ENCODE assay signal across 10 mouse cellular contexts in genomic region chr2:174492858-174493257, GRCm38 (mm10). TPM values are rescaled to one million over a fixed set of nuclear protein-coding genes. Genes with fewer than 3 reads are reported as not detected.
DNase-seq lines count a peak whose midpoint lies in the region; ATAC-seq and TF ChIP-seq lines count a peak whose summit lies in the region.
"Had no signal": no experiment of that assay in that cellular context is flagged by ENCODE, and none has a peak within 500 bp of the region (broad histone marks: within the 10 kb centered on the region; RNA-seq: fewer than 3 reads in every experiment).

No protein-coding gene starts in this region.

- H3K27ac ChIP-seq in kidney, embryonic 15.5 days = no peak overlapping the region
- no peak overlapping the region for H3K27ac ChIP-seq in CH12.LX (ENCODE audit: insufficient read depth, low read depth)
- no peak overlapping the region for H3K27ac ChIP-seq in intestine, embryonic 15.5 days
- no peak overlapping the region for H3K27ac ChIP-seq in hindbrain, embryonic 16.5 days (ENCODE audit: low read depth, low read length)
- H3K27ac ChIP-seq: embryonic facial prominence, embryonic 15.5 days; limb, embryonic 15.5 days; neural tube, embryonic 13.5 days had no signal

- H3K79me2 ChIP-seq in CH12.LX (replicated peaks; ENCODE audit: control insufficient read depth, extremely low read depth, insufficient read depth, poor library complexity, severe bottlenecking) = no peaks in the 10 kb centered on the region

- ATAC-seq in kidney, embryonic 15.5 days (replicated peaks; ENCODE audit: low FRiP score) = no peak
- ATAC-seq in granulocyte monocyte progenitor cell, adult 5-6 weeks (replicated peaks; ENCODE audit: poor library complexity, severe bottlenecking) = peak; percentile 37; the same call in 1 of the 2 replicates
- peak; percentile 80; the same call in 1 of the 2 replicates for ATAC-seq in neutrophil, adult 5-6 weeks (ENCODE audit: extremely low read depth, insufficient number of reproducible peaks, low FRiP score, poor library complexity, severe bottlenecking)
- ATAC-seq in intestine, embryonic 15.5 days = no peak
- ATAC-seq in hindbrain, embryonic 16.5 days = no peak

- peak; percentile 10 to 31 for DNase-seq in kidney, postnatal 36 days
- DNase-seq in CH12.LX (ENCODE audit: extremely low read depth) = peak; percentile 54

- no peak overlapping the region for H3K4me2 ChIP-seq in kidney, embryonic 15.5 days
- H3K4me2 ChIP-seq in CH12.LX (ENCODE audit: insufficient read depth, low read depth, poor library complexity, severe bottlenecking) = no peak overlapping the region
- H3K4me2 ChIP-seq in intestine, embryonic 15.5 days (replicated peaks) = no peak overlapping the region
- H3K4me2 ChIP-seq in hindbrain, embryonic 16.5 days (ENCODE audit: low read length) = no peak overlapping the region
- H3K4me2 ChIP-seq: embryonic facial prominence, embryonic 15.5 days; limb, embryonic 15.5 days; neural tube, embryonic 13.5 days had no signal

- H3K9me3 ChIP-seq in kidney, embryonic 15.5 days (replicated peaks) = no peaks in the 10 kb centered on the region
- H3K9me3 ChIP-seq in CH12.LX (replicated peaks; ENCODE audit: low read length) = peaks cover 2% of the 10 kb centered on the region
- no peaks in the 10 kb centered on the region for H3K9me3 ChIP-seq in intestine, embryonic 15.5 days
- H3K9me3 ChIP-seq in hindbrain, embryonic 16.5 days (ENCODE audit: control insufficient read depth, low read length) = peaks cover 8% of the 10 kb centered on the region
- H3K9me3 ChIP-seq: embryonic facial prominence, embryonic 15.5 days; limb, embryonic 15.5 days had no signal

- TF ChIP-seq POLR2A in CH12.LX (IDR thresholded peaks at IDR 0.05; ENCODE audit: low read depth, low read length) = no peak

- H3K27me3 ChIP-seq in kidney, embryonic 15.5 days = no peaks in the 10 kb centered on the region
- no peaks in the 10 kb centered on the region for H3K27me3 ChIP-seq in CH12.LX (replicated peaks)
- no peaks in the 10 kb centered on the region for H3K27me3 ChIP-seq in intestine, embryonic 15.5 days (replicated peaks)
- H3K27me3 ChIP-seq in hindbrain, embryonic 16.5 days (replicated peaks; ENCODE audit: control insufficient read depth, insufficient read depth, low read length) = no peaks in the 10 kb centered on the region
- H3K27me3 ChIP-seq: embryonic facial prominence, embryonic 15.5 days; limb, embryonic 15.5 days; neural tube, embryonic 13.5 days had no signal

- no peak overlapping the region for H3K9ac ChIP-seq in kidney, embryonic 15.5 days
- H3K9ac ChIP-seq in CH12.LX (ENCODE audit: insufficient read depth, low read depth) = no peak overlapping the region
- no peak overlapping the region for H3K9ac ChIP-seq in intestine, embryonic 15.5 days
- H3K9ac ChIP-seq in hindbrain, embryonic 16.5 days (ENCODE audit: low read depth, low read length) = no peak overlapping the region
- H3K9ac ChIP-seq: embryonic facial prominence, embryonic 15.5 days; limb, embryonic 15.5 days; neural tube, embryonic 13.5 days had no signal

- peak; percentile 93 for TF ChIP-seq RAD21 in CH12.LX (IDR thresholded peaks at IDR 0.05; ENCODE audit: low read depth, low read length)

- in situ Hi-C loops in CH12.LX (cut with MboI; ENCODE audit: low pct_ligation_motif_present, low pct_unique_long_range_greater_than_20kb, low sequenced_read_pairs) = loop anchor here (10.0 kb wide), 1 partner anchor 162 kb away; no protein-coding TSS in a partner anchor

- dilution Hi-C loops in CH12.LX (cut with MboI; ENCODE audit: extremely low pct_ligation_motif_present, extremely low pct_unique_long_range_greater_than_20kb, low sequenced_read_pairs) = no loop called here

- no peak for TF ChIP-seq EP300 in CH12.LX (IDR thresholded peaks at IDR 0.05; ENCODE audit: low read length)

- H3K36me3 ChIP-seq in kidney, embryonic 15.5 days = no peaks in the 10 kb centered on the region
- no peaks in the 10 kb centered on the region for H3K36me3 ChIP-seq in CH12.LX (replicated peaks in 1 of 2; ENCODE audit: control insufficient read depth in 1 of 2, insufficient read depth in 1 of 2, low read length in 1 of 2)
- no peaks in the 10 kb centered on the region for H3K36me3 ChIP-seq in intestine, embryonic 15.5 days
- H3K36me3 ChIP-seq in hindbrain, embryonic 16.5 days (ENCODE audit: control insufficient read depth, insufficient read depth, low read length) = no peaks in the 10 kb centered on the region
- H3K36me3 ChIP-seq: embryonic facial prominence, embryonic 15.5 days; limb, embryonic 15.5 days; neural tube, embryonic 13.5 days had no signal

- WGBS in kidney, embryonic 15.5 days = 74% methylated on average over 2 of the region's 2 CpGs
- WGBS in intestine, embryonic 15.5 days = 75% methylated on average over 2 of the region's 2 CpGs
- 58% methylated on average over 2 of the region's 2 CpGs for WGBS in hindbrain, embryonic 16.5 days

- H3K4me3 ChIP-seq in kidney, embryonic 15.5 days (replicated peaks) = no peak overlapping the region
- H3K4me3 ChIP-seq in CH12.LX (replicated peaks in 1 of 3; ENCODE audit: low read depth in 2 of 3, low read length in 2 of 3, poor library complexity in 1 of 3) = no peak overlapping the region
- no peak overlapping the region for H3K4me3 ChIP-seq in intestine, embryonic 15.5 days (replicated peaks)
- H3K4me3 ChIP-seq in hindbrain, embryonic 16.5 days (ENCODE audit: low read length) = no peak overlapping the region
- H3K4me3 ChIP-seq: embryonic facial prominence, embryonic 15.5 days; limb, embryonic 15.5 days; neural tube, embryonic 13.5 days had no signal

- peak; percentile 41 to 94 for TF ChIP-seq CTCF in CH12.LX (conservative IDR thresholded peaks at IDR 0.05 in 1 of 2, IDR thresholded peaks at IDR 0.05 in 1 of 2; ENCODE audit: low read depth in 2 of 2, low read length in 2 of 2)

- no peaks in the 10 kb centered on the region for H3K4me1 ChIP-seq in kidney, embryonic 15.5 days
- no peaks in the 10 kb centered on the region for H3K4me1 ChIP-seq in CH12.LX (ENCODE audit: control insufficient read depth in 1 of 2, insufficient read depth in 2 of 2)
- H3K4me1 ChIP-seq in intestine, embryonic 15.5 days (replicated peaks) = no peaks in the 10 kb centered on the region
- no peaks in the 10 kb centered on the region for H3K4me1 ChIP-seq in hindbrain, embryonic 16.5 days (ENCODE audit: control insufficient read depth, insufficient read depth, low read depth, low read length)
- H3K4me1 ChIP-seq: embryonic facial prominence, embryonic 15.5 days; limb, embryonic 15.5 days; neural tube, embryonic 13.5 days had no signal

TF ChIP-seq in CH12.LX, 34 proteins besides CTCF, POLR2A, EP300 and RAD21:
- TF ChIP-seq ZKSCAN1 (IDR thresholded peaks at IDR 0.05; ENCODE audit: borderline replicate concordance, low read depth, low read length) (no peak), JUN (IDR thresholded peaks at IDR 0.05; ENCODE audit: insufficient read depth, low read depth, low read length) (no peak), ZC3H11A (IDR thresholded peaks at IDR 0.05; ENCODE audit: low read depth, low read length) (peak; percentile 91), SMC3 (IDR thresholded peaks at IDR 0.05; ENCODE audit: low read depth, low read length) (peak; percentile 99)

RNA-seq across cellular contexts. Expression of gene Prelid3b, which starts 20.0 kb away (rescaled TPM):
- 109 and 110 TPM in 2 replicates for polyA plus RNA-seq in kidney, embryonic 15.5 days (2015; fragmentation: Nextera tagmentation; extraction: Ambion mirVana)
- total RNA-seq in CH12.LX (2012; rRNA removed) (90.3 and 123 TPM in 2 replicates), CH12.LX (2014; rRNA removed) (187 TPM in 2 replicates)
- 179 TPM in 2 replicates for polyA plus RNA-seq in CH12.LX (2012; ENCODE audit: insufficient read length, low read depth)
- total RNA-seq in granulocyte monocyte progenitor cell, adult 5-6 weeks (2014; fragmentation: Nextera tagmentation) = 76.8 and 88.4 TPM in 2 replicates
- total RNA-seq in granulocyte monocyte progenitor cell, adult 5-6 weeks (2017) = 213 and 215 TPM in 2 replicates
- 77.4 and 85.8 TPM in 2 replicates for total RNA-seq in neutrophil, adult 5-6 weeks (2017)
- polyA plus RNA-seq in intestine, embryonic 15.5 days (2015; fragmentation: Nextera tagmentation; extraction: Ambion mirVana) = 125 and 127 TPM in 2 replicates
- polyA plus RNA-seq in hindbrain, embryonic 16.5 days (2015; fragmentation: Nextera tagmentation; extraction: Ambion mirVana) = 109 and 114 TPM in 2 replicates

RNA-seq across cellular contexts. Expression of gene Atp5e, which starts 29.0 kb away (rescaled TPM):
- 849 and 854 TPM in 2 replicates for polyA plus RNA-seq in kidney, embryonic 15.5 days (2015; fragmentation: Nextera tagmentation; extraction: Ambion mirVana)
- total RNA-seq in CH12.LX (2012; rRNA removed) = 699 and 716 TPM in 2 replicates
- 664 and 673 TPM in 2 replicates for total RNA-seq in CH12.LX (2014; rRNA removed)
- 251 and 338 TPM in 2 replicates for polyA plus RNA-seq in CH12.LX (2012; ENCODE audit: insufficient read length, low read depth)
- 648 and 734 TPM in 2 replicates for total RNA-seq in granulocyte monocyte progenitor cell, adult 5-6 weeks (2014; fragmentation: Nextera tagmentation)
- 282 and 442 TPM in 2 replicates for total RNA-seq in granulocyte monocyte progenitor cell, adult 5-6 weeks (2017)
- total RNA-seq in neutrophil, adult 5-6 weeks (2017) = 208 and 251 TPM in 2 replicates
- polyA plus RNA-seq in intestine, embryonic 15.5 days (2015; fragmentation: Nextera tagmentation; extraction: Ambion mirVana) = 746 and 850 TPM in 2 replicates
- polyA plus RNA-seq in hindbrain, embryonic 16.5 days (2015; fragmentation: Nextera tagmentation; extraction: Ambion mirVana) = 664 and 740 TPM in 2 replicates

RNA-seq across cellular contexts. Expression of gene Tubb1, which starts 42.4 kb away (rescaled TPM):
- 1.6 and 2.6 TPM in 2 replicates for polyA plus RNA-seq in kidney, embryonic 15.5 days (2015; fragmentation: Nextera tagmentation; extraction: Ambion mirVana)
- total RNA-seq in CH12.LX (2012; rRNA removed) = not detected in 2 replicates
- total RNA-seq in CH12.LX (2014; rRNA removed) = not detected in 2 replicates
- polyA plus RNA-seq in CH12.LX (2012; ENCODE audit: insufficient read length, low read depth) = not detected in 2 replicates
- total RNA-seq in granulocyte monocyte progenitor cell, adult 5-6 weeks (2014; fragmentation: Nextera tagmentation) = not detected in 2 replicates
- 0.43 and 1.0 TPM in 2 replicates for total RNA-seq in granulocyte monocyte progenitor cell, adult 5-6 weeks (2017)
- total RNA-seq in neutrophil, adult 5-6 weeks (2017) = 61.8 and 71.5 TPM in 2 replicates
- 1.1 and 1.4 TPM in 2 replicates for polyA plus RNA-seq in intestine, embryonic 15.5 days (2015; fragmentation: Nextera tagmentation; extraction: Ambion mirVana)
- 0.43 and 0.51 TPM in 2 replicates for polyA plus RNA-seq in hindbrain, embryonic 16.5 days (2015; fragmentation: Nextera tagmentation; extraction: Ambion mirVana)

RNA-seq across cellular contexts. Expression of gene Ctsz, which starts 54.0 kb away (rescaled TPM):
- polyA plus RNA-seq in kidney, embryonic 15.5 days (2015; fragmentation: Nextera tagmentation; extraction: Ambion mirVana) = 133 and 136 TPM in 2 replicates
- total RNA-seq in CH12.LX (2012; rRNA removed) = 417 and 423 TPM in 2 replicates
- 135 and 141 TPM in 2 replicates for total RNA-seq in CH12.LX (2014; rRNA removed)
- 219 and 264 TPM in 2 replicates for polyA plus RNA-seq in CH12.LX (2012; ENCODE audit: insufficient read length, low read depth)
- 201 and 252 TPM in 2 replicates for total RNA-seq in granulocyte monocyte progenitor cell, adult 5-6 weeks (2014; fragmentation: Nextera tagmentation)
- 362 and 363 TPM in 2 replicates for total RNA-seq in granulocyte monocyte progenitor cell, adult 5-6 weeks (2017)
- 194 and 214 TPM in 2 replicates for total RNA-seq in neutrophil, adult 5-6 weeks (2017)
- 247 and 298 TPM in 2 replicates for polyA plus RNA-seq in intestine, embryonic 15.5 days (2015; fragmentation: Nextera tagmentation; extraction: Ambion mirVana)
- polyA plus RNA-seq in hindbrain, embryonic 16.5 days (2015; fragmentation: Nextera tagmentation; extraction: Ambion mirVana) = 83.3 and 85.1 TPM in 2 replicates

Comparison
In these comparisons a context has a peak if more than half of its experiments do, and no peak if none do; other contexts are left out.
1. ATAC-seq: peak in granulocyte monocyte progenitor cell, adult 5-6 weeks (single experiment) and neutrophil, adult 5-6 weeks (single experiment); none in kidney, embryonic 15.5 days (single experiment), intestine, embryonic 15.5 days (single experiment) and hindbrain, embryonic 16.5 days (single experiment).